Mouse (Mus musculus): Measurements from ENCODE around the gene A930009A15Rik. TPM values are rescaled to one million over a fixed set of nuclear protein-coding genes. Genes with fewer than 3 reads are reported as not detected.
A peak's percentile ranks its signal among the peaks of the same experiment; 100 is the strongest.

A930009A15Rik gene
- total and polyA plus RNA-seq, 2 experiments = not detected

- no peak for TF ChIP-seq CTCF (IDR thresholded peaks at IDR 0.05; ENCODE audit: low read depth, low read length)
- no peak for TF ChIP-seq POLR2A (IDR thresholded peaks at IDR 0.05; ENCODE audit: extremely low read depth, insufficient read depth, low read length)
- no peak for DNase-seq (ENCODE audit: extremely low read depth, low read depth, low spot score)
- Histone ChIP-seq H3K4me1 (ENCODE audit: control insufficient read depth, insufficient read depth, low read length) (no peaks in the 10 kb centered on the region), H3K4me3 (ENCODE audit: insufficient read depth, low read depth, low read length) (no peak overlapping the region), H3K36me3 (ENCODE audit: control insufficient read depth, insufficient read depth, low read length) (no peaks in the 10 kb centered on the region), H3K9ac (ENCODE audit: low read depth, low read length) (no peak overlapping the region), H3K27me3 (ENCODE audit: control insufficient read depth, insufficient read depth, low read length) (no peaks in the 10 kb centered on the region), H3K27ac (replicated peaks; ENCODE audit: insufficient read depth, low read depth, low read length) (no peak overlapping the region), H3K79me2 (ENCODE audit: control insufficient read depth, insufficient read depth, low read length) (no peaks in the 10 kb centered on the region)
- 34% methylated on average over 2 of the region's 2 CpGs for WGBS
Observed at GRCm38 (mm10) chr10:115530746-115531145, 39.0 kb upstream of the A930009A15Rik start.

- peak; percentile 10 for DNase-seq (ENCODE audit: extremely low read depth, low read depth, low spot score)
- Histone ChIP-seq H3K4me1 (ENCODE audit: control insufficient read depth, insufficient read depth, low read length) (no peaks in the 10 kb centered on the region), H3K27ac (replicated peaks; ENCODE audit: insufficient read depth, low read depth, low read length) (no peak overlapping the region), H3K9ac (ENCODE audit: low read depth, low read length) (no peak overlapping the region), H3K79me2 (ENCODE audit: control insufficient read depth, insufficient read depth, low read length) (no peaks in the 10 kb centered on the region), H3K4me3 (ENCODE audit: insufficient read depth, low read depth, low read length) (no peak overlapping the region), H3K27me3 (ENCODE audit: control insufficient read depth, insufficient read depth, low read length) (no peaks in the 10 kb centered on the region), H3K36me3 (ENCODE audit: control insufficient read depth, insufficient read depth, low read length) (no peaks in the 10 kb centered on the region)
- TF ChIP-seq POLR2A (IDR thresholded peaks at IDR 0.05; ENCODE audit: extremely low read depth, insufficient read depth, low read length) (no peak), CTCF (IDR thresholded peaks at IDR 0.05; ENCODE audit: low read depth, low read length) (no peak)
- WGBS = 83% methylated on average over 6 of the region's 6 CpGs
Observed at GRCm38 (mm10) chr10:115542917-115543316, 26.9 kb upstream of the A930009A15Rik start.

GRCm38 (mm10) chr10:115550253-115550652, 19.5 kb upstream of the A930009A15Rik start:
- no peak overlapping the region for H3K4me3 ChIP-seq (ENCODE audit: insufficient read depth, low read depth, low read length)
- H3K27me3 ChIP-seq (ENCODE audit: control insufficient read depth, insufficient read depth, low read length) = no peaks in the 10 kb centered on the region
- H3K27ac ChIP-seq (replicated peaks; ENCODE audit: insufficient read depth, low read depth, low read length) = no peak overlapping the region
- H3K36me3 ChIP-seq (ENCODE audit: control insufficient read depth, insufficient read depth, low read length) = no peaks in the 10 kb centered on the region
- TF ChIP-seq CTCF (IDR thresholded peaks at IDR 0.05; ENCODE audit: low read depth, low read length) (no peak), POLR2A (IDR thresholded peaks at IDR 0.05; ENCODE audit: extremely low read depth, insufficient read depth, low read length) (no peak)
- 90% methylated on average over 7 of the region's 7 CpGs for WGBS
- H3K4me1 ChIP-seq (ENCODE audit: control insufficient read depth, insufficient read depth, low read length) = no peaks in the 10 kb centered on the region
- H3K79me2 ChIP-seq (ENCODE audit: control insufficient read depth, insufficient read depth, low read length) = no peaks in the 10 kb centered on the region; the same call in 1 of the 2 replicates
- H3K9ac ChIP-seq (ENCODE audit: low read depth, low read length) = no peak overlapping the region
- no peak for DNase-seq (ENCODE audit: extremely low read depth, low read depth, low spot score)

GRCm38 (mm10) chr10:115551069-115551468, 18.7 kb upstream of the A930009A15Rik start:
- H3K27me3 ChIP-seq (ENCODE audit: control insufficient read depth, insufficient read depth, low read length) = no peaks in the 10 kb centered on the region
- no peak overlapping the region for H3K9ac ChIP-seq (ENCODE audit: low read depth, low read length)
- H3K27ac ChIP-seq (replicated peaks; ENCODE audit: insufficient read depth, low read depth, low read length) = no peak overlapping the region
- 77% methylated on average over 3 of the region's 3 CpGs for WGBS
- H3K79me2 ChIP-seq (ENCODE audit: control insufficient read depth, insufficient read depth, low read length) = no peaks in the 10 kb centered on the region; the same call in 1 of the 2 replicates
- H3K4me1 ChIP-seq (ENCODE audit: control insufficient read depth, insufficient read depth, low read length) = no peaks in the 10 kb centered on the region
- no peak for DNase-seq (ENCODE audit: extremely low read depth, low read depth, low spot score)
- H3K4me3 ChIP-seq (ENCODE audit: insufficient read depth, low read depth, low read length) = no peak overlapping the region
- TF ChIP-seq POLR2A (IDR thresholded peaks at IDR 0.05; ENCODE audit: extremely low read depth, insufficient read depth, low read length) = no peak
- no peak for TF ChIP-seq CTCF (IDR thresholded peaks at IDR 0.05; ENCODE audit: low read depth, low read length)
- H3K36me3 ChIP-seq (ENCODE audit: control insufficient read depth, insufficient read depth, low read length) = no peaks in the 10 kb centered on the region

- no peaks in the 10 kb centered on the region for H3K36me3 ChIP-seq (ENCODE audit: control insufficient read depth, insufficient read depth, low read length)
- no peaks in the 10 kb centered on the region for H3K4me1 ChIP-seq (ENCODE audit: control insufficient read depth, insufficient read depth, low read length)
- no peak overlapping the region for H3K9ac ChIP-seq (ENCODE audit: low read depth, low read length)
- WGBS = 90% methylated on average over 11 of the region's 11 CpGs
- H3K4me3 ChIP-seq (ENCODE audit: insufficient read depth, low read depth, low read length) = no peak overlapping the region
- DNase-seq (ENCODE audit: extremely low read depth, low read depth, low spot score) = no peak
- no peaks in the 10 kb centered on the region for H3K27me3 ChIP-seq (ENCODE audit: control insufficient read depth, insufficient read depth, low read length)
- TF ChIP-seq POLR2A (IDR thresholded peaks at IDR 0.05; ENCODE audit: extremely low read depth, insufficient read depth, low read length) (no peak), CTCF (IDR thresholded peaks at IDR 0.05; ENCODE audit: low read depth, low read length) (no peak)
- H3K79me2 ChIP-seq (ENCODE audit: control insufficient read depth, insufficient read depth, low read length) = no peaks in the 10 kb centered on the region; the same call in 1 of the 2 replicates
- no peak overlapping the region for H3K27ac ChIP-seq (replicated peaks; ENCODE audit: insufficient read depth, low read depth, low read length)
Observed at GRCm38 (mm10) chr10:115553352-115554113, 16.3 kb upstream of the A930009A15Rik start.

- WGBS = 35% methylated on average over 2 of the region's 2 CpGs
- H3K79me2 ChIP-seq (ENCODE audit: control insufficient read depth, insufficient read depth, low read length) = no peaks in the 10 kb centered on the region; the same call in 1 of the 2 replicates
- no peaks in the 10 kb centered on the region for H3K4me1 ChIP-seq (ENCODE audit: control insufficient read depth, insufficient read depth, low read length)
- TF ChIP-seq POLR2A (IDR thresholded peaks at IDR 0.05; ENCODE audit: extremely low read depth, insufficient read depth, low read length) (no peak), CTCF (IDR thresholded peaks at IDR 0.05; ENCODE audit: low read depth, low read length) (no peak)
- no peaks in the 10 kb centered on the region for H3K36me3 ChIP-seq (ENCODE audit: control insufficient read depth, insufficient read depth, low read length)
- H3K27ac ChIP-seq (replicated peaks; ENCODE audit: insufficient read depth, low read depth, low read length) = no peak overlapping the region
- no peaks in the 10 kb centered on the region for H3K27me3 ChIP-seq (ENCODE audit: control insufficient read depth, insufficient read depth, low read length)
- DNase-seq (ENCODE audit: extremely low read depth, low read depth, low spot score) = no peak
- no peak overlapping the region for H3K4me3 ChIP-seq (ENCODE audit: insufficient read depth, low read depth, low read length)
- no peak overlapping the region for H3K9ac ChIP-seq (ENCODE audit: low read depth, low read length)
Observed at GRCm38 (mm10) chr10:115555191-115555765, 14.5 kb upstream of the A930009A15Rik start.

Data from liver, adult 2 months (tissue).